Mouse (Mus musculus) erythroid progenitor cell, adult 5-6 weeks (primary cell): Measurements from ENCODE around the gene Trim72. TPM values are rescaled to one million over a fixed set of nuclear protein-coding genes. Genes with fewer than 3 reads are reported as not detected.
A peak's percentile ranks its signal among the peaks of the same experiment; 100 is the strongest.

Source experiments
- ATAC-seq: replicated peaks from 2 replicates; pipeline ENCODE4 v1.8.0; 2016; ENCODE audit warnings: moderate number of reproducible peaks, mild to moderate bottlenecking, moderate TSS enrichment, inconsistent platforms; ENCODE audit not compliant: poor library complexity, low FRiP score, severe bottlenecking
- total RNA-seq, 2 experiments: library from RNA; stranded (forward) in 1 of 2; stranded (reverse) in 1 of 2; fragments of 150-400 nt in 1 of 2; fragments of 186-747, 209-891 nt in 1 of 2; gene quantifications; 2 replicates each; pipeline versions ENCODE4 v1.2.3 to v1.2.4; 2015 to 2017; ENCODE audit warnings: low replicate concordance in 2 of 2

The Trim72 gene
- total RNA-seq (2015; ENCODE audit: low replicate concordance), result not detected in 2 replicates
- total RNA-seq (2017; ENCODE audit: low replicate concordance), result not detected in 2 replicates

GRCm38 (mm10) chr7:128003688-128004087 is at the start of gene Trim72:
Gene Trim72, plus strand, starts transcription at chr7:128003949.
- ATAC-seq, result no peak

GRCm38 (mm10) chr7:127959364-127959763 is 44.4 kb upstream of the Trim72 start:
- ATAC-seq, result no peak

- peak; percentile 18 for ATAC-seq
Observed at GRCm38 (mm10) chr7:127966371-127966918, 37.3 kb upstream of the Trim72 start.

GRCm38 (mm10) chr7:127967004-127967921 is 36.5 kb upstream of the Trim72 start, which contains the start of gene Fus:
Gene Fus, plus strand, starts transcription at chr7:127967457.
- ATAC-seq, result peak; percentile 89

DNA sequence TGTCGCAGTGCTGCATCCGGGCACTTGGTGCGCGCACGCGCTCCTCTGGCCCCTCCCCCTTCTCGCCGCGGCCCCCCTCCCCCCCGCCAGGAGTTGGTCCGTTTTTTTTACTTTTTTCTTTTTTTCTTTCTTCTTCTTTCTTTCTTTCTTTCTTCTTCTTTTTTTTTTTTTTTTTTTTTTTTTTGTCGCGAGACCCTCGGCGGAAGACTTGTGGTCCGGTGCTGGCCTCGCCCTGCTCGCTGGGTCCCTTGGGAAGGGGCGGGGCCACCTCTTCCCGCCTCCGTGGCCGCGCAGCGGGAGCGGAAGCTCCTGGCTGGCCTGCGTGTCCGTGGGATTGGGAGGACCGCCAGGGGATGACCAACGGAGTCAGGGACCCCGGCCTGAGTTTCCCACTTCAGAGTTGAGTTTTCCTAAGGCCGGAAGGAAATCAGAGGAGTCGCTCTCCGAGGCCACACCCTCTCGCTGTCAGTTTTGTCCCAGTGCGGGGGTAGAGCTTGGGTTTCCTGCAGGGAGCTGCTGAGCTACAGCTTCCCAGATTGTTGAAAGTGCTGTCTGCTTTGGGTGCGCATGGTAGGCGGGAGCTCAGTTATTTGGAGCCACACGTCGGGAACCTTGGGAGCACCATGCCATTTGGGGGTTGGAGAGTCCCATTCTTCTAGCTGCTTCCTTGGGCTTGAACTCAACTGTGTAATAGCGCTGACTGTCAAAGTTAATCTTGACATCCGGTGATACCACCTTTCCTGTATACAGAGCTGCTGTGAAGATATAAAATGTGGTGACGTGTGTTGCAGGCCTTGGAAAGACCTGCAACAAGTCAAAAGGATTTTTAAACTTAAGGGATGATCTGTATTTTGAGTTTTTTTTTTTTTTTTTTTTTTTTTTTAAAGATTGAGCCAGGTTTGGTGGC is 35.6 kb upstream of the Trim72 start:
- ATAC-seq, result peak; percentile 61

- no peak for ATAC-seq
Observed at GRCm38 (mm10) chr7:127974413-127974930, 29.3 kb upstream of the Trim72 start.

DNA sequence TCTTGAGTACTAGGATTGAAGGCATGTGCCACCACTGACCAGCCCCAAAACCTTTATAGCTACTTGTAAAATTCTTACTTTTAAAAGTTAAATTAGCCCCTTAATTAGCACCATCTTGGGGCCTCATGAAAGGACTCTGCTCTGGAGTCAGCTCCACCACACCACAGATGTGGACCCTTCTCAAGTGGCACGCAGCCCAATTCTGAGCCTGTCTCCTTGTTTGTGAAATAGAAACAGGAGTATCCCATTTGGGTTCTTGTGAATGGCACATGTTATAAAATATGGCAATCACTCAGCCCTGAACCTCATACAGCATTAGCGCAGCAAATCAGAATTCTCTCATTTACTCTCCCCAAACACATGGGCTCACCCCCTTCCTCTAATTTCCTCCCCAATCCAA is 24.9 kb upstream of the Trim72 start:
- ATAC-seq, result no peak

- ATAC-seq, result no peak
Observed at GRCm38 (mm10) chr7:127980606-127981005, 23.1 kb upstream of the Trim72 start.

DNA sequence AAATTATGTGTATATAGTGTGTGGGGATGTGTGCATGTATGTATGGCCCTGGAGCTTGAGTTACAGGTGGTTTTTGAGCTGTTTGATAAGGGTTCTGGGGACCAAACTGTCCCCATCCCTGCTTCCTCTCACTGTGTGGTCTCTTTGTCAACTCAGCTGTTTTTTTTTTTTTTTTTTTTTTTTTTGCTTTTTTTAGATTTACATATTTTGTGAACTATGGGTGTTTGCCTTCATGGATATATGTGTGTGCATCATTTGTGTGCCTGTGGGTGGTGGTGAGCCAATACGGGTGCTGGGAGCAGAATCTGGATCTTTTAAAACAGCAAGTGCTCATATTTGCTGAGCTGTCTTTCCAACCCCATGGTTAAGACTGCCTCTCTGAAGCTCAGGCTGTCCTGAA is 14.8 kb upstream of the Trim72 start:
- no peak for ATAC-seq

GRCm38 (mm10) chr7:127991643-127992487 is 11.9 kb upstream of the Trim72 start:
- ATAC-seq, result peak; percentile 72

GRCm38 (mm10) chr7:127992488-127993340 is 11.0 kb upstream of the Trim72 start:
- no peak for ATAC-seq

DNA sequence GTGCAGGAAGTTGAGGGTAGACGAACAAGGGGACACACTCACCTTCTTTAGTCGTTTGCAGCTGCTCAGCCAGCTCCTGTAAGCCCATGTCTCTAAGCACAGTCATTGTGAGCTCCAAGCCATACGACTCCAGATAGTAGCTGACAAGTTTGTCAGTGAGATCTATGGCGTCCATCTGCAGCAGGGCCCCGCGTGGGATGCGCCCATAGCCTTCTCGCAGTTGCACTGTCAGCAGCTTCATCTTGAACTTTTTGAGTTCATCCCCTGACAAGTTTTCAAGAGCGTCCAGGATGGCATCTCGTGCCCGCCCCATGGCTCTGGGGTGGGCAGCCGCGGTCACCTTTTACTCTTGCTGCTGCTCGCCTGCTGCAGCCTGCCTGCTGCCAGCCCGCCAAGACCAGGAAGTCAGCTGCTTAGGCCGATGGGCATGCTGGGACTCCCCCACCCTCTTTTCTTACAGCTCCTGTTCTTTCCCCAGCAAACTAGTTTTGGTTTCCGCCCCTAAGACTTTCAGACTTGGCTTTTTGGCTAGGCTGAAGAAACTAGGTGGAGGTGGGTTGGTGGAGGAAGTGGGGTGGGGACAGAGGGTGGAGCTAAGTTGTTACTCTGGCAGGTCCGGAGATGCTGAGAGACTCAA is 10.3 kb upstream of the Trim72 start, which contains the start of gene Pycard:
Gene Pycard, minus strand, starts transcription at position 527 of the 637 bp plus-strand sequence.
- ATAC-seq, result no peak

DNA sequence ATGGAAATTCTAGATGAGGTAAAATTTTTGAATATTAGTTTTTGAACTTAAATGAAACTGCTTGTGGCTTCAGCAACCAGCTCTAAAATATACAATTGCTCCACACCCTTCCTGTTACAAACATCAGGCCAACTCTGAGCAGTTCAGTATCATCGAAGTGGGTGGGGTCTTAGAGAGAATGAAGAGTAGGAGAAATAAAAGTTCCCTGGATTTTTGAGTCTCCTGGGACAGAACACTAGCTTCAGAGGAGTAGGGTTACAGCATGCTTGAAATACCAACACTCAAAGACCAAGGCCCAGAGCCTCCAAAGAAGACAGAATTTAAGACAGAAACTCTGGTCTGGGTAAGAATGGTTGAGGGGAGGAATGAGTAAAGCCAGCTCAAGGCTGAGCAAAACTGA is 4.3 kb upstream of the Trim72 start:
- no peak for ATAC-seq

- ATAC-seq, result no peak
Observed at GRCm38 (mm10) chr7:128000068-128000950, 3.4 kb upstream of the Trim72 start.

GRCm38 (mm10) chr7:128003098-128003497 is 651 bp upstream of the Trim72 start:
- ATAC-seq, result no peak

DNA sequence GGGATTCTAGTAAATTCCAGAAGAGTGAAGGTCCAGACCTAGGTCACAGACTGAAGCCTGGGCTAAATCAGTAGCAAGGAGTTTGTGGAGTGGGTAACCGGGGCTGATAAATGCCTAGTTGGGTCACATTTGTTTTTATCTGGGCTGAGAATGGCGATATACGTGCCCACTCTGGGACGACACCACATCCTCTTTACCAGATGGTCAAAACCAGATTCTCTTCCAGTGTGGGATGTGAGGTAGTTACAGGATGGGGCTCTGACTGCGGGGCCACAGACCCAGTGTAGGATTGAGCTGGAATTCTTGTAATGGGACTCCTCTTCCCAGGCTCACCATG is 369 bp downstream of the Trim72 start:
- no peak for ATAC-seq
